Mouse (Mus musculus): Measurements from ENCODE around the gene Slc25a26. TPM values are rescaled to one million over a fixed set of nuclear protein-coding genes. Genes with fewer than 3 reads are reported as not detected.

The Slc25a26 gene
- polyA plus RNA-seq, 1 experiment from 2014 or later = 7.6 TPM

GRCm38 (mm10) chr6:94563203-94563940, 63.2 kb downstream of the Slc25a26 start:
- WGBS = 66% methylated on average over 8 of the region's 8 CpGs
- no peaks in the 10 kb centered on the region for H3K4me1 ChIP-seq (ENCODE audit: control insufficient read depth, insufficient read depth, low read length)
- no peaks in the 10 kb centered on the region for H3K9me3 ChIP-seq (ENCODE audit: control insufficient read depth, low read length)
- no peaks in the 10 kb centered on the region for H3K36me3 ChIP-seq (ENCODE audit: control insufficient read depth, insufficient read depth, low read length)
- H3K27me3 ChIP-seq (ENCODE audit: control insufficient read depth, insufficient read depth, low read length) = no peaks in the 10 kb centered on the region
- no peak overlapping the region for H3K27ac ChIP-seq (ENCODE audit: low read depth, low read length)
- H3K4me2 ChIP-seq (ENCODE audit: low read depth) = no peak overlapping the region
- ATAC-seq (ENCODE audit: insufficient read depth, low FRiP score, low TSS enrichment) (no peak), DNase-seq (ENCODE audit: low spot score) (no peak)
- H3K4me3 ChIP-seq (ENCODE audit: low read depth, low read length) = no peak overlapping the region
- no peak overlapping the region for H3K9ac ChIP-seq (ENCODE audit: low read length)

GRCm38 (mm10) chr6:94565766-94566165, 65.6 kb downstream of the Slc25a26 start:
- DNase-seq (ENCODE audit: low spot score) (no peak), ATAC-seq (ENCODE audit: insufficient read depth, low FRiP score, low TSS enrichment) (no peak)
- 92% methylated on average over 2 of the region's 2 CpGs for WGBS

GRCm38 (mm10) chr6:94568040-94568439, 67.9 kb downstream of the Slc25a26 start:
- no peak overlapping the region for H3K9ac ChIP-seq (ENCODE audit: low read length)
- no peak for DNase-seq (ENCODE audit: low spot score)
- no peaks in the 10 kb centered on the region for H3K27me3 ChIP-seq (ENCODE audit: control insufficient read depth, insufficient read depth, low read length)
- ATAC-seq (ENCODE audit: insufficient read depth, low FRiP score, low TSS enrichment) = no peak
- H3K9me3 ChIP-seq (ENCODE audit: control insufficient read depth, low read length) = no peaks in the 10 kb centered on the region
- no peaks in the 10 kb centered on the region for H3K4me1 ChIP-seq (ENCODE audit: control insufficient read depth, insufficient read depth, low read length)
- H3K4me3 ChIP-seq (ENCODE audit: low read depth, low read length) = no peak overlapping the region
- no peak overlapping the region for H3K4me2 ChIP-seq (ENCODE audit: low read depth)
- WGBS = 90% methylated on average over 2 of the region's 2 CpGs
- H3K27ac ChIP-seq (ENCODE audit: low read depth, low read length) = no peak overlapping the region
- no peaks in the 10 kb centered on the region for H3K36me3 ChIP-seq (ENCODE audit: control insufficient read depth, insufficient read depth, low read length)

More at GRCm38 (mm10) chr6:94565766-94566165, 65.6 kb downstream of the Slc25a26 start:
- no peaks in the 10 kb centered on the region for H3K4me1 ChIP-seq (ENCODE audit: control insufficient read depth, insufficient read depth, low read length)
- H3K4me3 ChIP-seq (ENCODE audit: low read depth, low read length) = no peak overlapping the region
- H3K4me2 ChIP-seq (ENCODE audit: low read depth) = no peak overlapping the region
- no peak overlapping the region for H3K27ac ChIP-seq (ENCODE audit: low read depth, low read length)
- H3K9ac ChIP-seq (ENCODE audit: low read length) = no peak overlapping the region
- H3K9me3 ChIP-seq (ENCODE audit: control insufficient read depth, low read length) = no peaks in the 10 kb centered on the region
- H3K36me3 ChIP-seq (ENCODE audit: control insufficient read depth, insufficient read depth, low read length) = no peaks in the 10 kb centered on the region
- no peaks in the 10 kb centered on the region for H3K27me3 ChIP-seq (ENCODE audit: control insufficient read depth, insufficient read depth, low read length)

- no peak for ATAC-seq (ENCODE audit: insufficient read depth, low FRiP score, low TSS enrichment)
- H3K36me3 ChIP-seq (ENCODE audit: control insufficient read depth, insufficient read depth, low read length) = no peaks in the 10 kb centered on the region
- no peak overlapping the region for H3K4me2 ChIP-seq (ENCODE audit: low read depth)
- no peak overlapping the region for H3K27ac ChIP-seq (ENCODE audit: low read depth, low read length)
- H3K9ac ChIP-seq (ENCODE audit: low read length) = no peak overlapping the region
- no peak for DNase-seq (ENCODE audit: low spot score)
- no peaks in the 10 kb centered on the region for H3K9me3 ChIP-seq (ENCODE audit: control insufficient read depth, low read length)
- peaks cover 4% of the 10 kb centered on the region for H3K4me1 ChIP-seq (ENCODE audit: control insufficient read depth, insufficient read depth, low read length)
- WGBS = 54% methylated on average over 9 of the region's 9 CpGs
- H3K4me3 ChIP-seq (ENCODE audit: low read depth, low read length) = no peak overlapping the region
- H3K27me3 ChIP-seq (ENCODE audit: control insufficient read depth, insufficient read depth, low read length) = no peaks in the 10 kb centered on the region
These were observed 75.5 kb downstream of the Slc25a26 start for GRCm38 (mm10) chr6:94575526-94576166.

- ATAC-seq (ENCODE audit: insufficient read depth, low FRiP score, low TSS enrichment) (peak; percentile 89), DNase-seq (ENCODE audit: low spot score) (peak; percentile 63)
- H3K4me1 ChIP-seq (ENCODE audit: control insufficient read depth, insufficient read depth, low read length) = peaks cover 4% of the 10 kb centered on the region
- H3K4me2 ChIP-seq (ENCODE audit: low read depth) = peak overlapping the region; percentile 15; the same call in 1 of the 2 replicates
- no peak overlapping the region for H3K4me3 ChIP-seq (ENCODE audit: low read depth, low read length)
- H3K9ac ChIP-seq (ENCODE audit: low read length) = no peak overlapping the region
- no peaks in the 10 kb centered on the region for H3K27me3 ChIP-seq (ENCODE audit: control insufficient read depth, insufficient read depth, low read length)
- 53% methylated on average over 8 of the region's 8 CpGs for WGBS
- H3K9me3 ChIP-seq (ENCODE audit: control insufficient read depth, low read length) = no peaks in the 10 kb centered on the region
- H3K36me3 ChIP-seq (ENCODE audit: control insufficient read depth, insufficient read depth, low read length) = no peaks in the 10 kb centered on the region
- H3K27ac ChIP-seq (ENCODE audit: low read depth, low read length) = peak overlapping the region; percentile 23; the same call in 1 of the 2 replicates
These were observed 77.9 kb downstream of the Slc25a26 start for GRCm38 (mm10) chr6:94577991-94578390.

GRCm38 (mm10) chr6:94582055-94582454, 81.9 kb downstream of the Slc25a26 start:
- H3K9ac ChIP-seq (ENCODE audit: low read length) = no peak overlapping the region
- peak; percentile 4 for DNase-seq (ENCODE audit: low spot score)
- ATAC-seq (ENCODE audit: insufficient read depth, low FRiP score, low TSS enrichment) = no peak
- no peaks in the 10 kb centered on the region for H3K36me3 ChIP-seq (ENCODE audit: control insufficient read depth, insufficient read depth, low read length)
- H3K27me3 ChIP-seq (ENCODE audit: control insufficient read depth, insufficient read depth, low read length) = no peaks in the 10 kb centered on the region
- H3K27ac ChIP-seq (ENCODE audit: low read depth, low read length) = no peak overlapping the region
- peaks cover 4% of the 10 kb centered on the region for H3K4me1 ChIP-seq (ENCODE audit: control insufficient read depth, insufficient read depth, low read length)
- H3K4me2 ChIP-seq (ENCODE audit: low read depth) = no peak overlapping the region
- no peak overlapping the region for H3K4me3 ChIP-seq (ENCODE audit: low read depth, low read length)
- no peaks in the 10 kb centered on the region for H3K9me3 ChIP-seq (ENCODE audit: control insufficient read depth, low read length)
- WGBS = 92% methylated on average over 9 of the region's 9 CpGs

GRCm38 (mm10) chr6:94584147-94584695, 84.1 kb downstream of the Slc25a26 start:
- Histone ChIP-seq H3K9ac (ENCODE audit: low read length) (no peak overlapping the region), H3K4me3 (ENCODE audit: low read depth, low read length) (no peak overlapping the region), H3K9me3 (ENCODE audit: control insufficient read depth, low read length) (no peaks in the 10 kb centered on the region), H3K4me1 (ENCODE audit: control insufficient read depth, insufficient read depth, low read length) (no peaks in the 10 kb centered on the region; the same call in 1 of the 2 replicates), H3K36me3 (ENCODE audit: control insufficient read depth, insufficient read depth, low read length) (no peaks in the 10 kb centered on the region), H3K27ac (ENCODE audit: low read depth, low read length) (no peak overlapping the region), H3K27me3 (ENCODE audit: control insufficient read depth, insufficient read depth, low read length) (no peaks in the 10 kb centered on the region), H3K4me2 (ENCODE audit: low read depth) (no peak overlapping the region)
- DNase-seq (ENCODE audit: low spot score) (peak; percentile 5), ATAC-seq (ENCODE audit: insufficient read depth, low FRiP score, low TSS enrichment) (no peak)
- 94% methylated on average over 9 of the region's 9 CpGs for WGBS

- Histone ChIP-seq H3K4me2 (ENCODE audit: low read depth) (no peak overlapping the region), H3K27me3 (ENCODE audit: control insufficient read depth, insufficient read depth, low read length) (no peaks in the 10 kb centered on the region), H3K27ac (ENCODE audit: low read depth, low read length) (no peak overlapping the region), H3K9me3 (ENCODE audit: control insufficient read depth, low read length) (no peaks in the 10 kb centered on the region), H3K4me1 (ENCODE audit: control insufficient read depth, insufficient read depth, low read length) (no peaks in the 10 kb centered on the region; the same call in 1 of the 2 replicates), H3K36me3 (ENCODE audit: control insufficient read depth, insufficient read depth, low read length) (no peaks in the 10 kb centered on the region), H3K4me3 (ENCODE audit: low read depth, low read length) (no peak overlapping the region), H3K9ac (ENCODE audit: low read length) (no peak overlapping the region)
- DNase-seq (ENCODE audit: low spot score) = peak; percentile 3
- no peak for ATAC-seq (ENCODE audit: insufficient read depth, low FRiP score, low TSS enrichment)
- WGBS = 90% methylated on average over 4 of the region's 4 CpGs
These were observed 84.8 kb downstream of the Slc25a26 start for GRCm38 (mm10) chr6:94584976-94585375.

Measured in neural tube, embryonic 11.5 days (tissue).